In genomic region chr10:54075441-54076010, GRCm38 (mm10) we compare ENCODE assay signal across 8 mouse cellular contexts. TPM values are rescaled to one million over a fixed set of nuclear protein-coding genes. Genes with fewer than 3 reads are reported as not detected.
A peak's percentile ranks its signal among the peaks of the same experiment; 100 is the strongest.
DNase-seq lines count a peak whose midpoint lies in the region; ATAC-seq lines count a peak whose summit lies in the region.

No protein-coding gene starts in this region.

- DNase-seq in adrenal gland, postnatal 25 days, result peak; percentile 98
- peak; percentile 91 for DNase-seq in embryonic facial prominence, embryonic 11.5 days (ENCODE audit: low spot score)
- DNase-seq in kidney, adult 11 months, result peak; percentile 92
- DNase-seq in left cerebral cortex, postnatal 4 days, result peak; percentile 90
- peak; percentile 98 for DNase-seq in midbrain, embryonic 11.5 days (ENCODE audit: low spot score, missing footprints)
- DNase-seq in right cerebral cortex, postnatal 4 days, result peak; percentile 83
- DNase-seq in yolk sac, embryonic 10.5 days (ENCODE audit: low spot score), result peak; percentile 94

- peak overlapping the region; percentile 74 for H3K4me3 ChIP-seq in embryonic facial prominence, embryonic 11.5 days (ENCODE audit: low read depth, low read length)
- H3K4me3 ChIP-seq in midbrain, embryonic 11.5 days (ENCODE audit: low read depth, low read length), result peak overlapping the region; percentile 66

- H3K36me3 ChIP-seq in embryonic facial prominence, embryonic 11.5 days (replicated peaks; ENCODE audit: control insufficient read depth, insufficient read depth, low read depth, low read length), result no peaks in the 10 kb centered on the region
- no peaks in the 10 kb centered on the region for H3K36me3 ChIP-seq in midbrain, embryonic 11.5 days (ENCODE audit: control insufficient read depth, insufficient read depth, low read length)

- H3K4me1 ChIP-seq in embryonic facial prominence, embryonic 11.5 days (ENCODE audit: control insufficient read depth, insufficient read depth, low read length), result no peaks in the 10 kb centered on the region; the same call in 1 of the 2 replicates
- H3K4me1 ChIP-seq in midbrain, embryonic 11.5 days (ENCODE audit: control insufficient read depth, insufficient read depth, low read length), result no peaks in the 10 kb centered on the region

- H3K27me3 ChIP-seq in embryonic facial prominence, embryonic 11.5 days (ENCODE audit: control insufficient read depth, insufficient read depth, low read length), result no peaks in the 10 kb centered on the region
- peaks cover 10% of the 10 kb centered on the region for H3K27me3 ChIP-seq in midbrain, embryonic 11.5 days (ENCODE audit: control insufficient read depth, insufficient read depth, low read length)

- peak; percentile 97 for ATAC-seq in embryonic facial prominence, embryonic 11.5 days (replicated peaks; ENCODE audit: insufficient number of reproducible peaks, low FRiP score, low TSS enrichment, low read depth)
- ATAC-seq in granulocyte monocyte progenitor cell, adult 5-6 weeks (replicated peaks; ENCODE audit: poor library complexity, severe bottlenecking), result peak; percentile 79
- peak; percentile 98 for ATAC-seq in midbrain, embryonic 11.5 days (ENCODE audit: low FRiP score)

- no peak overlapping the region for H3K27ac ChIP-seq in embryonic facial prominence, embryonic 11.5 days (replicated peaks; ENCODE audit: low read depth, low read length)
- no peak overlapping the region for H3K27ac ChIP-seq in midbrain, embryonic 11.5 days (ENCODE audit: low read depth, low read length)

- H3K4me2 ChIP-seq in embryonic facial prominence, embryonic 11.5 days (ENCODE audit: low read depth, low read length), result peak overlapping the region; percentile 99
- H3K4me2 ChIP-seq in midbrain, embryonic 11.5 days, result peak overlapping the region; percentile 99

- intact Hi-C loops in left cerebral cortex, postnatal 4 days (cut with DNase I), result no loop called here

- WGBS in embryonic facial prominence, embryonic 11.5 days, result under 1% methylated on average over 48 of the region's 68 CpGs
- under 1% methylated on average over 68 of the region's 68 CpGs for WGBS in midbrain, embryonic 11.5 days

- no peaks in the 10 kb centered on the region for H3K9me3 ChIP-seq in embryonic facial prominence, embryonic 11.5 days (replicated peaks; ENCODE audit: control insufficient read depth, low read length)
- H3K9me3 ChIP-seq in midbrain, embryonic 11.5 days (ENCODE audit: control insufficient read depth, low read length), result no peaks in the 10 kb centered on the region

- peak overlapping the region; percentile 51 for H3K9ac ChIP-seq in embryonic facial prominence, embryonic 11.5 days (replicated peaks; ENCODE audit: low read length)
- H3K9ac ChIP-seq in midbrain, embryonic 11.5 days (ENCODE audit: low read length), result peak overlapping the region; percentile 64

RNA-seq across cellular contexts. Expression of gene Man1a, which starts 0.9 kb away (rescaled TPM):
- total RNA-seq in adrenal gland, postnatal 25 days (2021), result 112 and 126 TPM in 2 replicates
- polyA plus RNA-seq in embryonic facial prominence, embryonic 11.5 days (2014; fragmentation: Nextera tagmentation; extraction: Ambion mirVana), result 2.8 and 3.1 TPM in 2 replicates
- 51.7 and 66.8 TPM in 2 replicates for total RNA-seq in granulocyte monocyte progenitor cell, adult 5-6 weeks (2014; fragmentation: Nextera tagmentation)
- total RNA-seq in granulocyte monocyte progenitor cell, adult 5-6 weeks (2017), result 74.8 and 82.5 TPM in 2 replicates
- 10 to 100 TPM; 21.1 to 21.7 TPM for total RNA-seq in left cerebral cortex, postnatal 4 days (2021)
- polyA plus RNA-seq in midbrain, embryonic 11.5 days (2014; fragmentation: Nextera tagmentation; extraction: Ambion mirVana), result 1.7 and 2.1 TPM in 2 replicates
